Mouse (Mus musculus) megakaryocyte, embryonic 14.5 days (primary cell): ENCODE data around the gene U2af2.

Source experiments
- FLI1 ChIP-seq: IDR thresholded peaks from 2 replicates; pipeline ENCODE4 v1.6.1; 2012; ENCODE audit warnings: low read length, inconsistent platforms, mixed read lengths
- GATA1 ChIP-seq: IDR thresholded peaks from 3 replicates; pipeline ENCODE4 v1.6.1; 2012; ENCODE audit warnings: mixed read lengths, low read length, inconsistent platforms, borderline replicate concordance

- TF ChIP-seq FLI1 (no peak), GATA1 (no peak)
Observed at GRCm38 (mm10) chr7:5051193-5052192, 10.4 kb upstream of the U2af2 start, which contains the start of gene Zfp580.
